Mouse (Mus musculus) erythroblast, adult 5-6 weeks (primary cell): ENCODE data around the gene Tnik. TPM values are rescaled to one million over a fixed set of nuclear protein-coding genes. Genes with fewer than 3 reads are reported as not detected.

ENCODE experiments used
- ATAC-seq: replicated peaks from 2 replicates; pipeline ENCODE4 v1.8.0; 2016; ENCODE audit warnings: moderate number of reproducible peaks, mild to moderate bottlenecking, moderate TSS enrichment, inconsistent platforms; ENCODE audit not compliant: poor library complexity, low FRiP score, severe bottlenecking
- total RNA-seq, 2 experiments: library from RNA; stranded (forward) in 1 of 2; stranded (reverse) in 1 of 2; fragments of 150-400 nt in 1 of 2; fragments of 200-764, 138-1000 nt in 1 of 2; gene quantifications; 2 replicates each; pipeline versions ENCODE4 v1.2.3 to v1.2.4; 2015 to 2017; ENCODE audit warnings: low replicate concordance in 2 of 2

Tnik gene
- total RNA-seq, 2 experiments from 2014 or later = 0.19 to 2.2 TPM

GRCm38 (mm10) chr3:28453458-28453857 lies 190.4 kb downstream of the Tnik start:
- ATAC-seq = no peak

GRCm38 (mm10) chr3:28456842-28457241 lies 193.8 kb downstream of the Tnik start:
- no peak for ATAC-seq

- ATAC-seq = no peak
Observed at GRCm38 (mm10) chr3:28457517-28457916, 194.5 kb downstream of the Tnik start.

GRCm38 (mm10) chr3:28466688-28467087 lies 203.7 kb downstream of the Tnik start:
- no peak for ATAC-seq

GRCm38 (mm10) chr3:28467148-28467754 lies 204.2 kb downstream of the Tnik start:
- no peak for ATAC-seq

- no peak for ATAC-seq
Observed at GRCm38 (mm10) chr3:28467871-28468285, 204.9 kb downstream of the Tnik start.

GRCm38 (mm10) chr3:28473439-28473838 lies 210.4 kb downstream of the Tnik start:
- ATAC-seq = no peak

- ATAC-seq = no peak
Observed at GRCm38 (mm10) chr3:28477373-28477772, 214.4 kb downstream of the Tnik start.

- no peak for ATAC-seq
Observed at GRCm38 (mm10) chr3:28485716-28486115, 222.7 kb downstream of the Tnik start.

GRCm38 (mm10) chr3:28487418-28487817 lies 224.4 kb downstream of the Tnik start:
- ATAC-seq = no peak

- ATAC-seq = no peak
Observed at GRCm38 (mm10) chr3:28491085-28492041, 228.3 kb downstream of the Tnik start.

- no peak for ATAC-seq
Observed at GRCm38 (mm10) chr3:28496806-28497502, 233.9 kb downstream of the Tnik start.

- no peak for ATAC-seq
Observed at GRCm38 (mm10) chr3:28497503-28497857, 234.5 kb downstream of the Tnik start.

- ATAC-seq = no peak
Observed at GRCm38 (mm10) chr3:28502697-28503096, 239.7 kb downstream of the Tnik start.

GRCm38 (mm10) chr3:28509337-28509935 lies 246.4 kb downstream of the Tnik start:
- no peak for ATAC-seq

GRCm38 (mm10) chr3:28523004-28523482 lies 260.0 kb downstream of the Tnik start:
- no peak for ATAC-seq

- no peak for ATAC-seq
Observed at GRCm38 (mm10) chr3:28523541-28524165, 260.6 kb downstream of the Tnik start.

- ATAC-seq = no peak
Observed at GRCm38 (mm10) chr3:28524562-28524961, 261.5 kb downstream of the Tnik start.

- ATAC-seq = no peak
Observed at GRCm38 (mm10) chr3:28526671-28527070, 263.7 kb downstream of the Tnik start.

GRCm38 (mm10) chr3:28527231-28527630 lies 264.2 kb downstream of the Tnik start:
- ATAC-seq = no peak
